8 mouse cellular contexts compared by ENCODE assay signal in the genomic region with DNA sequence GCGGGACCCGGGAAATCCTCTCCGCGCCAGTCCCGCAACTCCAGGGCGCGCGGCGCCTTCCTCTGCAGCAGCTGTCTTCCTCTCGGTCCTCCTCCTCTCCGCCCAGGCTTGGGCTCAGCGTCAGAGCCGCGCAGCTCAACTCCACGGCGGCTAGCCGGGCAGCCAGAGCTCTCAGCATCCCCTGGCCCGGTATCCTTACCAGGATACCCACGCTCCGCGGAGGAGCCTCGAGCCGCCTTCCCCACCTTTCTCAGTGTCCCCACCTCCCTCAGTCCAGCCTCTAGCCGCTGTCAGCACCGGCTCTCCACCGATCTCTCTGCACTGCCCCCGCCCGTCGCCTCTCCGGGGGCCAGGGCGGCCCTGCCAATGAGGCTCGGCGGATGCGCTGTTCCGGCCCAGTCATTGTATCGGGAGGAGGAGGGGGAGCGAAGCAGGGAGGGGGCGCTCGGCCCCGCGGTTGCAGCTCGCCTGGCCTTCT. TPM values are rescaled to one million over a fixed set of nuclear protein-coding genes. Genes with fewer than 3 reads are reported as not detected.
DNase-seq lines count a peak whose midpoint lies in the region; ATAC-seq and TF ChIP-seq lines count a peak whose summit lies in the region.

A gene (minus strand): TSS at position 276 of the 478 bp plus-strand sequence.

- no peaks in the 10 kb centered on the region for H3K27me3 ChIP-seq in hindbrain, embryonic 11.5 days (ENCODE audit: control insufficient read depth, insufficient read depth, low read length)

- no peaks in the 10 kb centered on the region for H3K36me3 ChIP-seq in hindbrain, embryonic 11.5 days (ENCODE audit: control insufficient read depth, insufficient read depth, low read length)

- peak; percentile 95 for ATAC-seq in hindbrain, embryonic 11.5 days (ENCODE audit: low FRiP score)
- ATAC-seq in megakaryocyte-erythroid progenitor cell, adult 5-6 weeks (replicated peaks; ENCODE audit: low FRiP score, low TSS enrichment, poor library complexity, severe bottlenecking): no peak

- TF ChIP-seq CTCF in lung, adult 2 months (IDR thresholded peaks at IDR 0.05; ENCODE audit: insufficient read depth, low read length): no peak

- H3K27ac ChIP-seq in hindbrain, embryonic 11.5 days (ENCODE audit: low read depth, low read length): peak within 1 kb of the TSS; percentile 96

- H3K4me3 ChIP-seq in hindbrain, embryonic 11.5 days (ENCODE audit: low read depth, low read length): peak within 1 kb of the TSS; percentile 85
- peak within 1 kb of the TSS; percentile 65 for H3K4me3 ChIP-seq in lung, adult 2 months (replicated peaks; ENCODE audit: extremely low read depth, low read depth, low read length)

- peak; percentile 53; the same call in 1 of the 2 replicates for TF ChIP-seq POLR2A in lung, adult 2 months (IDR thresholded peaks at IDR 0.05; ENCODE audit: borderline replicate concordance, extremely low read depth, low read depth, low read length)

- H3K4me1 ChIP-seq in hindbrain, embryonic 11.5 days (replicated peaks; ENCODE audit: control insufficient read depth, insufficient read depth, low read length): peaks cover 4% of the 10 kb centered on the region
- H3K4me1 ChIP-seq in lung, adult 2 months (ENCODE audit: control insufficient read depth, insufficient read depth, low read length): peaks cover 7% of the 10 kb centered on the region; the same call in 1 of the 2 replicates

- H3K9me3 ChIP-seq in hindbrain, embryonic 11.5 days (ENCODE audit: control insufficient read depth, low read length): no peaks in the 10 kb centered on the region

- peak; percentile 79 to 92 for DNase-seq in adrenal gland, adult (ENCODE audit: inconsistent age in 2 of 2, low spot score in 1 of 2)
- peak; percentile 81 to 85 for DNase-seq in cerebellum, postnatal 14 days
- DNase-seq in frontal cortex, postnatal 25 days (ENCODE audit: low spot score in 2 of 2): peak; percentile 33 to 54
- peak; percentile 87 for DNase-seq in hindbrain, embryonic 11.5 days (ENCODE audit: low spot score)
- peak; percentile 37 for DNase-seq in layer of hippocampus, adult 9-10 months (ENCODE audit: low spot score)
- peak; percentile 50 for DNase-seq in lung, adult 2 months
- DNase-seq in ovary, postnatal 36 days (ENCODE audit: low spot score): peak; percentile 66

- H3K9ac ChIP-seq in hindbrain, embryonic 11.5 days (ENCODE audit: low read depth, low read length): peak within 1 kb of the TSS; percentile 89

- H3K4me2 ChIP-seq in hindbrain, embryonic 11.5 days (replicated peaks; ENCODE audit: low read depth, low read length): peak within 1 kb of the TSS; percentile 76

- under 1% methylated on average over 39 of the region's 42 CpGs for WGBS in hindbrain, embryonic 11.5 days
- WGBS in lung, adult 2 months: under 1% methylated on average over 42 of the region's 42 CpGs

RNA-seq across cellular contexts. Expression of the gene that starts here (rescaled TPM):
- polyA plus RNA-seq in hindbrain, embryonic 11.5 days (2014; fragmentation: Nextera tagmentation; extraction: Ambion mirVana): 46.9 and 50.5 TPM in 2 replicates
- polyA plus RNA-seq in lung, adult 2 months (2012; rRNA removed): 15.3 and 22.3 TPM in 2 replicates
- 0.33 TPM in 1 of 2 replicates, not detected in the other for total RNA-seq in megakaryocyte-erythroid progenitor cell, adult 5-6 weeks (2014; fragmentation: Nextera tagmentation)
- total RNA-seq in megakaryocyte-erythroid progenitor cell, adult 5-6 weeks (2017): 1.2 and 3.0 TPM in 2 replicates

Comparison
In these comparisons a context has a peak if more than half of its experiments do, and no peak if none do; other contexts are left out.
1. DNase-seq: peak in every context shown above with its lines; median percentile 87 in hindbrain, embryonic 11.5 days; 86 in adrenal gland, adult; 83 in cerebellum, postnatal 14 days; 66 in ovary, postnatal 36 days; 50 in lung, adult 2 months; 44 in frontal cortex, postnatal 25 days; 37 in layer of hippocampus, adult 9-10 months.